Comparison of ENCODE assay signal across 8 mouse cellular contexts in genomic region chr4:149144459-149144858, GRCm38 (mm10). TPM values are rescaled to one million over a fixed set of nuclear protein-coding genes. Genes with fewer than 3 reads are reported as not detected.
A peak's percentile ranks its signal among the peaks of the same experiment; 100 is the strongest.
DNase-seq lines count a peak whose midpoint lies in the region; ATAC-seq and TF ChIP-seq lines count a peak whose summit lies in the region.

No protein-coding gene starts in this region.

- no peaks in the 10 kb centered on the region for H3K4me1 ChIP-seq in embryonic facial prominence, embryonic 11.5 days (ENCODE audit: control insufficient read depth, insufficient read depth, low read length)
- peaks cover 1% of the 10 kb centered on the region; the same call in 1 of the 2 replicates for H3K4me1 ChIP-seq in heart, adult 2 months (ENCODE audit: control insufficient read depth, insufficient read depth, low read length)
- peaks cover 9% of the 10 kb centered on the region; the same call in 1 of the 2 replicates for H3K4me1 ChIP-seq in limb, embryonic 12.5 days (replicated peaks)
- no peaks in the 10 kb centered on the region for H3K4me1 ChIP-seq in midbrain, embryonic 16.5 days (ENCODE audit: control insufficient read depth, insufficient read depth, low read length)
- peaks cover 7% of the 10 kb centered on the region; the same call in 1 of the 2 replicates for H3K4me1 ChIP-seq in spleen, adult 2 months (ENCODE audit: control insufficient read depth, insufficient read depth, insufficient read length)

- peak; percentile 82 for ATAC-seq in embryonic facial prominence, embryonic 11.5 days (replicated peaks; ENCODE audit: insufficient number of reproducible peaks, low FRiP score, low TSS enrichment, low read depth)
- ATAC-seq in limb, embryonic 12.5 days (ENCODE audit: insufficient number of reproducible peaks, insufficient read depth, low FRiP score, low TSS enrichment, low read depth): peak; percentile 82; the same call in 1 of the 2 replicates
- ATAC-seq in midbrain, embryonic 16.5 days: peak; percentile 91

- TF ChIP-seq EP300 in heart, adult 2 months (IDR thresholded peaks at IDR 0.05; ENCODE audit: insufficient read depth, low read depth, low read length): peak; percentile 94

- H3K4me2 ChIP-seq in embryonic facial prominence, embryonic 11.5 days (ENCODE audit: low read depth, low read length): no peak overlapping the region
- no peak overlapping the region for H3K4me2 ChIP-seq in limb, embryonic 12.5 days
- H3K4me2 ChIP-seq in midbrain, embryonic 16.5 days (ENCODE audit: low read length): no peak overlapping the region

- no peaks in the 10 kb centered on the region for H3K36me3 ChIP-seq in embryonic facial prominence, embryonic 11.5 days (replicated peaks; ENCODE audit: control insufficient read depth, insufficient read depth, low read depth, low read length)
- H3K36me3 ChIP-seq in heart, adult 2 months (ENCODE audit: control insufficient read depth, insufficient read depth, low read length): no peaks in the 10 kb centered on the region
- H3K36me3 ChIP-seq in limb, embryonic 12.5 days: peaks cover 6% of the 10 kb centered on the region; the same call in 1 of the 2 replicates
- H3K36me3 ChIP-seq in midbrain, embryonic 16.5 days (ENCODE audit: control insufficient read depth, insufficient read depth, low read length): no peaks in the 10 kb centered on the region
- H3K36me3 ChIP-seq in spleen, adult 2 months (ENCODE audit: control insufficient read depth, insufficient read depth, low read length): no peaks in the 10 kb centered on the region

- intact Hi-C loops in heart, adult 2 months (cut with DNase I): loop anchor here (2.0 to 10.0 kb wide), 4 partner anchors 22 to 398 kb away; partner anchors contain the start of gene Pgd

- no peaks in the 10 kb centered on the region for H3K9me3 ChIP-seq in embryonic facial prominence, embryonic 11.5 days (replicated peaks; ENCODE audit: control insufficient read depth, low read length)
- H3K9me3 ChIP-seq in limb, embryonic 12.5 days: no peaks in the 10 kb centered on the region
- H3K9me3 ChIP-seq in midbrain, embryonic 16.5 days (replicated peaks; ENCODE audit: control insufficient read depth, low read length, poor library complexity, severe bottlenecking): no peaks in the 10 kb centered on the region

- no peaks in the 10 kb centered on the region for H3K27me3 ChIP-seq in embryonic facial prominence, embryonic 11.5 days (ENCODE audit: control insufficient read depth, insufficient read depth, low read length)
- no peaks in the 10 kb centered on the region for H3K27me3 ChIP-seq in heart, adult 2 months (ENCODE audit: control insufficient read depth, insufficient read depth, low read length)
- H3K27me3 ChIP-seq in limb, embryonic 12.5 days: no peaks in the 10 kb centered on the region
- no peaks in the 10 kb centered on the region for H3K27me3 ChIP-seq in midbrain, embryonic 16.5 days (ENCODE audit: control insufficient read depth, insufficient read depth, low read depth, low read length)
- no peaks in the 10 kb centered on the region for H3K27me3 ChIP-seq in spleen, adult 2 months (ENCODE audit: control insufficient read depth, insufficient read depth, low read length)

- peak; percentile 85 for DNase-seq in 416B (ENCODE audit: low read depth)
- peak; percentile 68 for DNase-seq in adrenal gland, postnatal 25 days
- DNase-seq in embryonic facial prominence, embryonic 11.5 days (ENCODE audit: low spot score): peak; percentile 93
- DNase-seq in heart, adult 2 months: peak; percentile 76 to 81
- DNase-seq in kidney, adult 8-10 months: peak; percentile 57 to 83
- peak; percentile 54 to 71 for DNase-seq in spleen, adult 2 months (ENCODE audit: low read depth in 1 of 2, low spot score in 2 of 2)

- TF ChIP-seq POLR2A in heart, adult 2 months (IDR thresholded peaks at IDR 0.05; ENCODE audit: insufficient read depth, low read depth, low read length): no peak
- no peak for TF ChIP-seq POLR2A in spleen, adult 2 months (IDR thresholded peaks at IDR 0.05; ENCODE audit: low read depth, low read length)

- H3K9ac ChIP-seq in embryonic facial prominence, embryonic 11.5 days (replicated peaks; ENCODE audit: low read length): 0 out of 2 replicates have a peak overlapping the region, but pooled peaks have one; percentile 22
- H3K9ac ChIP-seq in heart, adult 2 months (ENCODE audit: low read depth, low read length): no peak overlapping the region
- H3K9ac ChIP-seq in limb, embryonic 12.5 days (replicated peaks): no peak overlapping the region
- no peak overlapping the region for H3K9ac ChIP-seq in midbrain, embryonic 16.5 days (ENCODE audit: low read depth, low read length)

- WGBS in embryonic facial prominence, embryonic 11.5 days: 6% methylated on average over 3 of the region's 3 CpGs
- WGBS in heart, adult 2 months: 4% methylated on average over 3 of the region's 3 CpGs
- WGBS in limb, embryonic 12.5 days: 7% methylated on average over 3 of the region's 3 CpGs
- WGBS in midbrain, embryonic 16.5 days: 10% methylated on average over 3 of the region's 3 CpGs
- 10% methylated on average over 3 of the region's 3 CpGs for WGBS in spleen, adult 2 months

- no peak overlapping the region for H3K27ac ChIP-seq in embryonic facial prominence, embryonic 11.5 days (replicated peaks; ENCODE audit: low read depth, low read length)
- H3K27ac ChIP-seq in heart, adult 2 months: no peak overlapping the region
- H3K27ac ChIP-seq in limb, embryonic 12.5 days: no peak overlapping the region
- no peak overlapping the region for H3K27ac ChIP-seq in midbrain, embryonic 16.5 days (ENCODE audit: low read length)
- H3K27ac ChIP-seq in spleen, adult 2 months (ENCODE audit: insufficient read depth, low read length): no peak overlapping the region

- peak; percentile 99; the same call in 1 of the 2 replicates for TF ChIP-seq CTCF in heart, adult 2 months (IDR thresholded peaks at IDR 0.05)
- TF ChIP-seq CTCF in spleen, adult 2 months (IDR thresholded peaks at IDR 0.05; ENCODE audit: extremely low read depth, insufficient read depth, insufficient read length, insufficient replicate concordance): peak; percentile 88; the same call in 1 of the 2 replicates

- H3K4me3 ChIP-seq in embryonic facial prominence, embryonic 11.5 days (ENCODE audit: low read depth, low read length): no peak overlapping the region
- H3K4me3 ChIP-seq in heart, adult 2 months: no peak overlapping the region
- H3K4me3 ChIP-seq in limb, embryonic 12.5 days (replicated peaks): no peak overlapping the region
- no peak overlapping the region for H3K4me3 ChIP-seq in midbrain, embryonic 16.5 days (ENCODE audit: low read depth, low read length)
- no peak overlapping the region for H3K4me3 ChIP-seq in spleen, adult 2 months (ENCODE audit: extremely low read depth, insufficient read depth, insufficient read length)

- no peaks in the 10 kb centered on the region for H3K79me2 ChIP-seq in heart, adult 2 months (replicated peaks; ENCODE audit: control insufficient read depth, insufficient read depth, low read length)

RNA-seq across cellular contexts. Expression of gene Cenps, which starts 7.0 kb away (rescaled TPM):
- 13.6 and 17.7 TPM in 2 replicates for total RNA-seq in adrenal gland, postnatal 25 days (2021)
- 53.5 and 55.4 TPM in 2 replicates for polyA plus RNA-seq in embryonic facial prominence, embryonic 11.5 days (2014; fragmentation: Nextera tagmentation; extraction: Ambion mirVana)
- 1 to 10 TPM; 7.4 to 8.3 TPM for total RNA-seq in heart, adult 2 months (2021)
- polyA plus RNA-seq in heart, adult 2 months (2012; rRNA removed): 0.85 and 0.96 TPM in 2 replicates
- 46.9 and 47.9 TPM in 2 replicates for polyA plus RNA-seq in limb, embryonic 12.5 days (2016; fragmentation: Nextera tagmentation; extraction: Ambion mirVana)
- polyA plus RNA-seq in midbrain, embryonic 16.5 days (2015; fragmentation: Nextera tagmentation; extraction: Ambion mirVana): 17.7 and 18.9 TPM in 2 replicates
- 2.7 and 4.5 TPM in 2 replicates for polyA plus RNA-seq in spleen, adult 2 months (2012; rRNA removed)

RNA-seq across cellular contexts. Expression of gene Cort, which starts 17.9 kb away (rescaled TPM):
- 1.5 and 3.0 TPM in 2 replicates for total RNA-seq in adrenal gland, postnatal 25 days (2021)
- 0.67 TPM in 1 of 2 replicates, not detected in the other for polyA plus RNA-seq in embryonic facial prominence, embryonic 11.5 days (2014; fragmentation: Nextera tagmentation; extraction: Ambion mirVana)
- under 1 TPM; 0.52 to 0.59 TPM for total RNA-seq in heart, adult 2 months (2021)
- polyA plus RNA-seq in heart, adult 2 months (2012; rRNA removed): not detected in 2 replicates
- polyA plus RNA-seq in limb, embryonic 12.5 days (2016; fragmentation: Nextera tagmentation; extraction: Ambion mirVana): 0.33 and 0.87 TPM in 2 replicates
- polyA plus RNA-seq in midbrain, embryonic 16.5 days (2015; fragmentation: Nextera tagmentation; extraction: Ambion mirVana): 0.45 and 0.77 TPM in 2 replicates
- 0.53 TPM in 1 of 2 replicates, not detected in the other for polyA plus RNA-seq in spleen, adult 2 months (2012; rRNA removed)

RNA-seq across cellular contexts. Expression of gene Pgd, which starts 22.1 kb away (rescaled TPM):
- 303 and 313 TPM in 2 replicates for total RNA-seq in adrenal gland, postnatal 25 days (2021)
- polyA plus RNA-seq in embryonic facial prominence, embryonic 11.5 days (2014; fragmentation: Nextera tagmentation; extraction: Ambion mirVana): 44.5 and 45.0 TPM in 2 replicates
- 10 to 100 TPM; 32.8 to 36.8 TPM for total RNA-seq in heart, adult 2 months (2021)
- polyA plus RNA-seq in heart, adult 2 months (2012; rRNA removed): 44.8 and 45.3 TPM in 2 replicates
- 121 and 122 TPM in 2 replicates for polyA plus RNA-seq in limb, embryonic 12.5 days (2016; fragmentation: Nextera tagmentation; extraction: Ambion mirVana)
- 110 and 114 TPM in 2 replicates for polyA plus RNA-seq in midbrain, embryonic 16.5 days (2015; fragmentation: Nextera tagmentation; extraction: Ambion mirVana)
- 62.3 and 78.9 TPM in 2 replicates for polyA plus RNA-seq in spleen, adult 2 months (2012; rRNA removed)

RNA-seq across cellular contexts. Expression of gene Dffa, which starts 40.5 kb away (rescaled TPM):
- total RNA-seq in adrenal gland, postnatal 25 days (2021): 24.3 and 26.2 TPM in 2 replicates
- 24.7 and 27.2 TPM in 2 replicates for polyA plus RNA-seq in embryonic facial prominence, embryonic 11.5 days (2014; fragmentation: Nextera tagmentation; extraction: Ambion mirVana)
- 10 to 100 TPM; 40.1 to 42.5 TPM for total RNA-seq in heart, adult 2 months (2021)
- polyA plus RNA-seq in heart, adult 2 months (2012; rRNA removed): 25.3 and 36.8 TPM in 2 replicates
- 29.8 and 30.6 TPM in 2 replicates for polyA plus RNA-seq in limb, embryonic 12.5 days (2016; fragmentation: Nextera tagmentation; extraction: Ambion mirVana)
- 22.8 and 23.3 TPM in 2 replicates for polyA plus RNA-seq in midbrain, embryonic 16.5 days (2015; fragmentation: Nextera tagmentation; extraction: Ambion mirVana)
- 15.4 and 18.7 TPM in 2 replicates for polyA plus RNA-seq in spleen, adult 2 months (2012; rRNA removed)

RNA-seq across cellular contexts. Expression of gene Pex14, which starts 44.8 kb away (rescaled TPM):
- 73.6 and 74.6 TPM in 2 replicates for total RNA-seq in adrenal gland, postnatal 25 days (2021)
- 29.0 and 33.1 TPM in 2 replicates for polyA plus RNA-seq in embryonic facial prominence, embryonic 11.5 days (2014; fragmentation: Nextera tagmentation; extraction: Ambion mirVana)
- total RNA-seq in heart, adult 2 months (2021): 10 to 100 TPM; 20.1 to 23.7 TPM
- polyA plus RNA-seq in heart, adult 2 months (2012; rRNA removed): 17.4 and 21.2 TPM in 2 replicates
- 55.2 and 55.9 TPM in 2 replicates for polyA plus RNA-seq in limb, embryonic 12.5 days (2016; fragmentation: Nextera tagmentation; extraction: Ambion mirVana)
- polyA plus RNA-seq in midbrain, embryonic 16.5 days (2015; fragmentation: Nextera tagmentation; extraction: Ambion mirVana): 57.0 and 58.7 TPM in 2 replicates
- 17.3 and 22.4 TPM in 2 replicates for polyA plus RNA-seq in spleen, adult 2 months (2012; rRNA removed)
